Mouse (Mus musculus) G1E (cell line): ENCODE measurements at regions not wholly inside any gene's neighbourhood (a gene's known extent, or its start where the extent isn't known, plus 50 kb on each side); places are given as distances from the start of the nearest gene placed in this dataset.

Experiments
- CTCF ChIP-seq: IDR thresholded peaks from 2 replicates; pipeline ENCODE4 v1.5.1; 2012; ENCODE audit warnings: low read depth, low read length, inconsistent platforms, mixed read lengths
- GATA1 ChIP-seq: IDR thresholded peaks from 2 replicates; pipeline ENCODE4 v1.6.1; 2012; ENCODE audit warnings: borderline replicate concordance, low read length, inconsistent platforms, mixed read lengths
- GATA2 ChIP-seq: IDR thresholded peaks from 2 replicates; pipeline ENCODE4 v1.6.1; 2012; ENCODE audit warnings: low read depth, low read length, inconsistent platforms, borderline replicate concordance

- TF ChIP-seq GATA1 (no peak), CTCF (no peak), GATA2 (no peak)
Observed at GRCm38 (mm10) chr2:101220759-101221158, 403.8 kb upstream of the Rag2 start.
